Mouse (Mus musculus) yolk sac, embryonic 10.5 days (tissue): ENCODE results near the gene Rnf224.
"Not testable (repeated sequence)": the region's sequence is repeated elsewhere in the genome, so short reads cannot be mapped to it uniquely, and the experiment has no call there.

ENCODE experiments used
- DNase-seq: peaks from one replicate; pipeline ENCODE4 v3.0.0-alpha.2; 2017; ENCODE audit warnings: low spot score

Rnf224 gene

DNA sequence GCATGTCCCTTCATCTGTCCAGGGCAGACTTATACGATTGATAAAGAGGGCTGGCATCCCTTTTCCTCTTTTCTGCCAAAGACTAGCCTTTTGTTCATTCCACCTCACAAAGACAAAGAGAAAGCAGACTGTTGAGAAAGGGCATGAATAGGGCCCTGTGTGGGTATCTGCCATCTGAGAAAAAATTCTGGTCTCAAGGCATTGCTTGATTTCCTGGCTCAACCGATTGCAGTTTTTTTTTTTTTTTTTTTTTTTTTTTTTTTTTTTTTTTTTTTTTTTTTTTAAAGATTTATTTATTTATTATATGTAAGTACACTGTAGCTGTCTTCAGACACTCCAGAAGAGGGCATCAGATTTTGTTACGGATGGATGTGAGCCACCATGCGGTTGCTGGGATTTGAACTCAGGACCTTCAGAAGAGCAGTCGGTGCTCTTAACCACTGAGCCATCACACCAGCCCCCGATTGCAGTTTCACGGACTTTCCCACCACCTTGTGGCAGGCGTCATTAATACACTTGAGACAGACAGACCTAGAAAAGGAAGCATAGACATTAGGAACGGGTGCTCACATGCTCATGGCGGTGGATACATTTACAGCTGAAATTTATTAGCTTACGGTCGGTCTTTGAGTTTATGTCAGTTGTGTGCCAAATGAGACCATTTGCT, 20.0 kb upstream of the Rnf224 start:
- not testable (repeated sequence) for DNase-seq

DNA sequence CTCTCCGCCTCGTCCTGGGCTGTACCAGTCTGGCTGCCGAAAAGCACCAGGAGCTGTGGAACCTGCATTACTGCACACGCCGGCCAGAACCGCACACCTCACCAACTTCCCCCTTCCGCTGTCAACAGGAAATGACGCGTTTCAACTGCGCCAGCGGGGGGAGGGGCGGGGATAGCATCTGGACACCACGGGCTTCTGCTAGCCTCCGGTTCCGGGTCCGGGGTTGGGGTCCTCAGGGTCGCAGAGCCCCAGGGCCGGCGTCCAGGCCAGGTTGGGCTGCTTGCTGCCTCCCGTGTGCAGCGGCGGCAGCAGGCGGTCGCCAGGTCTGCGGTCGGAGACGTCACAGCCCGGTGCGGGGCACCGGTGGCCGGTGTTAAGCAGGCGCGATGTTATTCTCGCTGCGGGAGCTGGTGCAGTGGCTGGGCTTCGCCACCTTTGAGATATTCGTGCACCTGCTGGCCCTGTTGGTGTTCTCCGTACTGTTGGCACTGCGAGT, 18.7 kb upstream of the Rnf224 start, which contains the start of gene Tmem203:
TSS of gene Tmem203 (plus strand) at position 156 of the 496 bp plus-strand sequence.
- peak; percentile 92 for DNase-seq

DNA sequence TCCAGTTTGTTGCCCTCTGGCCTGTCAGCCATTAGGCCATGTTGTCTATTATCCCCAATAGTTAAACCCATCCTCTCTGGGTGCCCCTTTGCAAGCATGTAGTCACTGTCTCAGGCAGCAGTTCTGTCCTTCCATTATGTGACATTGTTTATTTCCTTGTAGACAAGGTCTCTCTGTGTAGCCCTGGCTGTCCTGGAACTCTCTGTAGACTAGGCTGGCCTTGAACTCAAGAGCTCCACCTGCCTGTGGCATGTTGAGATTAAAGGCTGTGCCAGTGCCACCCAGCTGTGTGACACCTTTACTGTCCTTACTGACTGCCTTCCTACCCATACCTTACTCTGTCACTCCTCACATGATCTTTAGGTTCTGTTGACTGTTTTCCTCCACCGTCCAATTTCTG, 15.7 kb upstream of the Rnf224 start:
- DNase-seq, result no peak

DNA sequence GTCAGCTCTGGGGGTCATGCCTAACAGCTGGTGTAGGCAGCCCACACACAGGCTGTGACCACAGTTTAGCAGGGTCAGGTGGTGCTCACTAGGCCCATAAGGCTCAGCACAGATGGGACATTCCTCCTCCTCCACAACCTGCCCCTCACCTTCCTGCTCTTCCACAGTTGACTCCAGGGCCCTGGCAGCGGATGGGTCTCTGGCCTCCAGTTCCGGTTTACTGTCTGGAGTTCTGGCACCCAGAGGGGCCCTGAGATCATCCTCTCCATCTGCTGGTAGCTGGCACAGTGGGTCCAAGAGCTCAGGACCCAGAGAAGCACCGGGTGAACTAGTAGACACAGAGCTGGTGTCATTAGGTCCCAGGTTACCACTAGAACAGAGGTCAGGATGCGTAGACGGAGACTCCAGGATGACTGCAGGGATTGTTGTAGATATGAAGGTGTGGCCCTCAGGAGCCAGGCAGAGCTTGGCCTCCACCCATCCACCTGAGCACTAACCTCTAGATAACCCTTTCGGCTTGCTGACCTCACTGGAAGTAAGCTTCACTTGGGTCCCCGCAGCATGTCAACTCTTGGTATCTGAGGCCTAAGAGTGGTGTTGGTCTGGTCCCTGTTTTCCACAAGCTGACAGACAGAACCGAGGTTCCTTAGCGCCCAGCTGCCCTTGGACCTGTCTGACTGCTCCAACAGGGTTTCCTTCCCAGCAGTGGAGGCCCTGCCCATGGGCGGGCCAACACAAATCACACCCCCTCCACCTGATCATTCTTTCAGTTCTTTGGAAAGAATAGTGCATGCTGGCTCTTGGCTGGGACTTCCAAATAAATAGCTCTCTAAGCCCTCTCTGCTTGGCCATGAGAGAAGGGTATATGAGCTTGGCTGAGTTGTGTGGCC, 9.8 kb upstream of the Rnf224 start, which contains the start of gene AL732309.1:
TSS of gene AL732309.1 (minus strand) at position 681 of the 890 bp plus-strand sequence.
- DNase-seq, result no peak

DNA sequence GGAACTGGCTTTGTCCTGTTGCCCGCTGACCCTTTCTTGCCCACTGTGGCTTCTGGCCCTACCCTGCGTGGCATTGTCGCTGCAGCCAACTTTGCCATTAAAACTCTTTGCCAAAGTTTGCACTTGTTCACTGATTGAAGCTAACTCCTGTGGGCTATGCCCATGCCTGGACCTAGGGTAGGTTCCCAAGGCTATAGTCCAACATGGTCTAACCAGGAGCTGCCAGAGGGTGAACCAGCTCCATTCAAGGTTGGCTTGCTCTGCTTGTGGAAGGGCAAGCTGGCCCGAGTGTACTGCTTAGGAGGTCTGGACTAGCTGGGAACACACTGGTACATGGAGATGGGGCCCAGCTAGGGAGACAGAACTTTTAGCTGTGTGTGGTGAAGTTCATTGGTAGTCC, 7.6 kb upstream of the Rnf224 start:
- no peak for DNase-seq

DNA sequence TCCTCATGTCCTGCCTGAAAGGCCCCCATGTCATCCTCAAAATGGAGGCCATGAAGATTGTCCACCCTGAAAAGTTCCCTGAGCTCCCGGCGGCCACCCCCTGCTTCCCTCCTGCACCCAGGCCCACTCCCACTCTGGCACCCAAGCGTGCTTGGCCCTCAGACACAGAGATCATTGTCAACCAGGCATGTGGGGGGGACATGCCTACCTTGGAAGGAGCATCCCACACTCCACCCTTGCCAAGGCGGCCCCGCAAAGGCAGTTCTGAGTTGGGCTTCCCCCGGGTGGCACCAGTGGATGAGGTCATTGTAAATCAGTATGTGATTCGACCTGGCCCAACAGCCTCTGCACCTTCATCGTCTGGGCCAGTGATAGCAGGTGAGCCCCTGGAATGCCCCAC, 6.8 kb upstream of the Rnf224 start:
- no peak for DNase-seq

DNA sequence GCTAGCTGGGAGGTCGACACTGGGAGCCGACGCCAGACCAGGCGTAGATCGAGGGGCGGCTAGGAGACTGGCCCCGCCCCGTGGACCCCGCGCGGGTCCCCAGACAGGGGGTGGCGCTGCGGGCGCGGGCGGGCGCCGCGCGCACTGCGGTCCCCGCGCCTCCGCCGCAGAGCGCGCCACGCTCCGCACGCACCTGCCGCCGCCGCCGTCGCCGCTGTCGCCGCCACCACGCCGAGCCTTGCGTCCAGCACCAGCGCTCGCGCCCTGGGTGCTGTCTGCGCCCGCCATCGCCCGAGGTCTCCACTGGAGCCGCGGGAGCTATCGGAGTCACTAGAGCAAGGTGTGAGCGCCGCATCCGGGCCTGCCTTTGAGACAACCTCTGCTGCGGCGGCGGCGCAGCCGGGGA, 5.5 kb upstream of the Rnf224 start, which contains the start of the genes Rnf208 and Cysrt1:
TSS of gene Rnf208 (plus strand) at position 155 of the 406 bp plus-strand sequence.
TSS of gene Cysrt1 (minus strand) at position 352 of the 406 bp plus-strand sequence.
- no peak for DNase-seq

DNA sequence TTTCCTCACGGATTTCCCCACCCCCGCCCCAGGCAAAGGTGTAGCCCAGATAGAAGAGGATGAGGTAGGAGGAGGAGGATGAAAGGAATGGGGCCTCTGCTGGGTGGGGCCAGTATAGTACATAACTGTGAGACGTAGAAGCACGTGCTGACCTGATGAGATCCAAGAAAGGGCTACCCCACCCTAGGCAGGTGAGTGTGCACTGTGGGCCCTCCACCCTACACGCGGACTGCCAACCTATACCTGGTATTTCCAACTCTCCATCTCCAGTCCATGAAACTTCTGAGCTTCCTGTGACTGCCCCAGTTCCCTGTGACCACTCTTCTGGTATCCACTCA, 4.8 kb upstream of the Rnf224 start:
- no peak for DNase-seq

DNA sequence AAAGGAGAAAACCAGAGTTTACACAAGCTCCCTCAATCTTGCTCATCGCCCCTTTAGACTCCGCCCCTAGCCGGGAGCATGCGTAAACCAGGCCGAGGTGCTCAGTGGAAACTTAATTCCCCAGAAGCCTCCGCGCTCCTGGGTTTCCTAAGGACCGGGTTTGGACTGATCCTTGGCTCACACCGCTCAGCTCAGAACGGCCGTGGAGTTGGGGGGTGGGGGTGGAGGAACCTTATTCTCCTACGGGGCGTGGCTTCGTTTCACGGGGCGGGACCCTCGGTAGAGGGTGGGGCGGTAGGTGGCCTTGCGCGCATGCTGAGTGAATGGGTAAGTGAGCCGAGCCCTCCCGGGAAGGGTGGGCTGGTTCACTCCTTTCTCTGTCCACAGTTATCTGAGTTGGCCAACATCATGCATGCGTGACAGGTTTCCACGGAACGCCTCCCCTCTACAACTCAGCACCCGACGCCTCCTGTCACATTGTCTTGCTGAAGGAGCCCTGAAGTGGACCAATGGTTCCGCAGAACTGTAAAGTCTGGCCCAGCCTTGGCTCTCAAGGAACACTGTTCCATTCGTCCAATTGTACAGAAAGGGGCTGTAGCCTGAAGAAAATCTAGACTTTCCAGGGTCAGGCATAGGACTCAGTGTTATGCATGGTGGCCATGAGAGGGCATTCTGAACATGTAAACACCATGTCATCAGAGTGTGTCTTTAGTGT, 4.3 kb upstream of the Rnf224 start:
- DNase-seq, result peak; percentile 89

DNA sequence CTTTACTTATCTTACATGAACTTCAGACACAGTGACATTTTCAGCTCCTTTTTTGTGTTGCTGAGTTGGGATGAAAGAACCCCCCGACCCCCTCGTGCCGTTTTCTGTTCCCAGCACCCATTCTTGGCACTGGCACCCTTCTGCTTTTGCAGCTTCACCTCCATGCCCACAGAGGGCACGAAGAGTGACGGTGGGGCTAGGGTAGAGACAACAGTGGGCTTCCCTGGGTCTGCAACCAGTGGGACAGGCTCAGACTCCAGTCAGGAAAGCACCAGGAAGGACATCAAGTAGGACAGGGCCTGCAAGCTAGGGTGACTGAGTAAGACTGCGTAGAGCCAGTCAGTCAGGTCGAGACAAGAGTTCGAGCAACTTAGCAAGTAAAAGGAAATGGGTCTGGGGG, 3.7 kb upstream of the Rnf224 start:
- no peak for DNase-seq

DNA sequence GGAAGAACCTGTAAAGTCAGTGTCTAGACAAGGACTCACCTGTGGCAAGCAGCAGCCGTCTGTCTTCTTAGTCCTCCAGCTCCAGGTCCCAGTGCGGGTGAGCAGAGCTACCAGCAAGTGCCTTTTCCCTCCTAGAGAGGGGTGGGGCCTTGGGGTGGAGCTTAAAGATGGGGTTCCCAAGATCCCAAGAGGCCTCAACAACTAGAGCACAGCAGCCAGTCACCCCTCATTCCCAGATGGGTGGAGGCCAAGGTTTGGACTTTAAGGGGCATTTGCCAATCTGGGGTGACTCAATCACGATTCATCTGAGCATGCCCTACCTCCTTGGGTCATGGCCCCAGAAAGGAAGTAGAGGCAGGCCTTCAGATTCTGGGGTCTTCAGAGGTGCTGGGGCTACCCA, 3.2 kb upstream of the Rnf224 start:
- no peak for DNase-seq

DNA sequence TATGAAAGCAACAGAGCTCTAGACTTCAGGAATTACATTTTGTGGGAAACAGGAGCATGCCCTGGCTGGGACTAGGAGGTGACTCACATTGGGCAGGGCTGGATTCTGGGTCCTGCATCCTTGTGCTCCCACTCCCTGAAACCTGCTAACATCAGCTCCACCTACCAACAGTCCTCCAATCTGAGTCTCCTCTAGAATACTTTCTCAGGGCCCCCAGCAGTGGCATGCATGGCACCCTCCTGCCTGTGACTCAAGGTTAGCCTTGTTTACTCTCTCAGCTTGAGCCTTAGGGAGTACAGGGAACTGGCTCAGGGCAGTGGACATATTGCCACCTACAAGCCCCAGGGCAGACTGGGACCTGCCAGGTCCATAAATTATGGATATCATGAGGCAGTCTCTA, 1.5 kb upstream of the Rnf224 start:
- no peak for DNase-seq

DNA sequence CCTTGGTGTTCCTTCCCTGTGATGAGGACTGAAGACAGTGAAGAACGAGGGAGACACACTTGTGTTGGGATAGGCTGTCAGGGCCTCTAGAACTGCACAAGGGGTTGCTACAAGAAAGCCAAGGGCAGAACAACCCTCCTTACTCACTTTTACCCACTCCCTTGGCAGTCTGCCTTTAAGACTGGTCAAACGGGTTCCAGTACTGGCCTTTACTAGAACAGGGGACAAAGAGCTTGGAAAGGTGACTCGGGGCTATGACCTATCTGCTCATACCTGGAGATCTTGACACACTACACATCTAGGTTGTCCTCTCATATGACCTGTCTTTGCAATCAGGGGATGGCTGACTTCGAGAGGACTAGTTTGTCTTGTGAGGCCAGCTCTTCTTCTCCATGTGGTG, 935 bp upstream of the Rnf224 start:
- no peak for DNase-seq

DNA sequence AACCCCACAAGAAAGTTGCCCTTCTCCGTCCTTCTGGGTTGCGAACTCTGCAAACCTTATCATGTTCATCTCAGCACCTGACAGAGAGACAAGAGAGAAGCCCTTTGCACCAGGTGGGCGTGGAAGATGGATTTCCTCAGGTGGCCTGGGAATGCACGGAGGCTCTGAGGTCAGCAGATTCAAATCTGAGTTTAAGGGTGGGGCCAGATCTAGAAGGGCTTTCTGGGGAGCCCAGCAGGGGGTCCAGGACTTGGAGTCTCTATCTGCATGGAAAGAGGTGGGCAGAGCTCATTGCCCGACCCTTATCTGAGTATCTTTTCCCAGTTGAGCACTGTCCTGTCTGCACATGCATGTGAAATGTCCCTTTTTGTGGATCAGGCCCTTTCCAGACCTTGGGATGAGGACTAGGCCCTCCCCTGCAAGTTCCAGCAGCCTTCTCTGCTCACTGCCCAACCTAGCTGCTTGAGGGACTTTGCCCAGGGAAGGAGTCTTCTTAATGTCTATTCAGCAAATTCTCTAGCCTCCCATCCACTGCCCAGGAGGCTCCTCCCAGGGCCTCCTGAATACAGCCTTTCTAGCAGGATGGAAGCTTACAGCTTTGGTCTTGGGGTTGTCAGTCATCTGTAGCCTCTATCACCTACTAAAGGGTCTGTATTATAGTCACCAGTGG, 1.9 kb downstream of the Rnf224 start:
- DNase-seq, result peak; percentile 92

DNA sequence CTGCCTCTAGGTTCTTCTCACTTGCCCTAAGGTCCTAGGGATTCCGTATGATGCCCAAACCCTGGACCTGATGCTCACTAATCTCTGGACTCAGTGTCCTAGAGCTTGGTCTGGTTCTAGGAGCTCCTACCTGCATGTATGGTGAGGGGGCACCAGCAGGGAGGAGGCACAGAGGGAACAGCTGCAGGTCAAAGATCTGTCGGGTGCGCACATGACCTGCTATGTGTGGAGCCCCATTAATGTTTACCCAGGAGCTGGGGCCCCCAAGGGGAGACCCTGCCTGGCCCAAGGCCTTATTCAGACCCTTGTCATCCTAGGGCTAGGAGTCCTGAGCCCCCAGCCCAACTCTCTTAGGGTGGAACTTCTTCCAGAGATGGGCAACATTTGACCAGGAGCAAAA, 2.5 kb downstream of the Rnf224 start, which contains the start of gene Slc34a3:
TSS of gene Slc34a3 (minus strand) at position 315 of the 400 bp plus-strand sequence.
- DNase-seq, result no peak

DNA sequence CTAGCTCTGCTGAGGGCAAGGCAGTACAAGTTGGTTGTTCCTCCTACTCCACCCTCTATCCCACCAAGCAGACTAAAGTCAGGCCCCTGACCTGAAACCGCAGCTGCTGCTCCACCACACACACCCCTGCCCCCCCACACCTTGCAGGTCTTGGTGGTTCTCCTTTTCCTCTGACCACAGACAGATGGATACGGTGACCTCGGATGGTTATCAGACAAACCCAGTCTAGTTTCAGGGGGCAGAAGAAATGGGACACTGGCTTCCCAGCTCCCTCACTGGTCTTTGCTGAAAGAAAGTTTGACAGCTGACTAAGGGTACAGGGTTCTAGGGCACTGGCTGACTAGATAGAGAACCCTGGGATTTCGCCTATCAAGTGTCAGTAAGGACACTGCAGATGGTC, 3.2 kb downstream of the Rnf224 start:
- no peak for DNase-seq

DNA sequence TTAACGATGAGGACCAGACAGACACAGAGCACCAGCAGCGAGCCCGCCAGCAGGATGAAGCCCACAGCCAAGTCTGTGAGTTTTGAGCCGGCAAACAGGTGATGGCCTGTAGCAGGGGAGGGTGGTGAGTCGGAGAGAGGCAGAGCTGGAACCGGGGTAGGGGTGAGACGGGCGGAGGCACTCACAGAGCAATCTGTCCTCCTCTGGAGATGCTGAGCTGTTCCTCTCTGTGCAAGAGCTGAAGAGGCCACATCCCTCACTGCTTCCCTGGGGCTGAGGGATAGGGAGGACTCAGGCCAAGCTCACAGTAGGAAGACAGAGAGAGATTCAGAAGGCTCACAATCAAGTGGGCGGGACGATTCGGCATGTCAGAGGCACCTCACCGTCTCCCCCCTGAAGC, 5.5 kb downstream of the Rnf224 start:
- DNase-seq, result no peak

DNA sequence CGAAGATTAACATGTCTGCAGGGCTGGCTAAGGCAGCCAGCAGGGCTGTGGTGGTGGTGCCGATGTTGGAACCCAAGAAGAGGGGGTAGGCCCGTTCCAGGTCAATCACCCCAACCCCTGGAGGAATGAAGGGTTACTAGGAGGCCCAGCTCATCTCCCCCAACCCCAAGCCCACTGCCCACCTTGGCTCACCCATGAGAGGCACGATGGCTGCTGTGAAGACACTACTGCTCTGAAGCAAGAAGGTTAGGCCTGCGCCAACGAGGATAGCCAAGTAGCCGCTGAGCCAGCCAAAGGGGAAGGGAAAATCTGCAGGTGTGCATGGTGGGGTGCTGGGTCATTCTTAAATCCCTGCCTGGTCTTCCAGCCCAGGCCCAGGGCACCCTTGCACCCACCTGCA, 6.0 kb downstream of the Rnf224 start:
- DNase-seq, result no peak

DNA sequence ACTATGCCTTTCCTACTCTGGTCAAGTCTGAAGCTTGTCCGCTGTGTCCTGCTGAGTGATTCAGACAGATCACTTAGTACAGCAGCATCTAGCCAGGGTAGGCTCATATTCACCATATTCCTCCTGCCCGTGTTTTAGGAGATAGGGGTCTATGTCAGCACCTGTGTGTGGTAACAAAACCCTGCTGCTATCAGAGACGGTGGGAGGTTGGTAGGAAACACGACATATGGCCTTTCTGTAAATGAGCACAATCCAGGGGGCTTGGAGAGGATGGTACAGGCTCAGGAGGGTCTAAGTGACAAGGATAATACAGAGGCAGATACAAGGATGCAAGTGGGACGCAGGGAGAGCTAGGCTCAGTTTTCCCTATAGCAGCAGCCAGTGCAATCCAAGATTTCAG, 7.0 kb downstream of the Rnf224 start:
- DNase-seq, result no peak

DNA sequence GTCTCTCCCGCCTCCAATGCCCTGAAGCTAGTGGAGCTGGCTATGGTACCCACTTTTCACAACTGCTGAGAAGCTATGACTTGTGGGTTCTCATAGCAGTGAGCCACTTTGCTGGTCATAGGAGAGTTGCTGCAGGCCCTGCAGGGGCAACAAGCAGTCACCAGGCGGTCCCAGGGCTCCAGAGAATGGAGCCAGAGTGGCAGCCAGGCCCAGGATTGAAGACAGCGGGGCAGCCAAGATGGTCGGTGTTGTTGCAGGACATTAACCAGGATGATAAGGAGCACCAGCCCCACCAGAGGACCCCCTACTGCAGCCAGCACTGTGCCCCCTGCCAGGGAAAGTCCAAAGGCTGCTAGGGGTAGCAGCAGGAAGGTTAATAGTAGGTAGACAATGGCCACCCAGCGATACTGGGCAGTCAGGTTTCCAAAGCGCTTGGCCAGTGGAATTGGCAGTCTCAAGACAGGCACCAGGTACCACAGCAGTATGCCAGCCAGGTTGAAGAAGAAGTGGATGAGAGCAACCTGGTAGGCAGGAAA, 7.5 kb downstream of the Rnf224 start:
- DNase-seq, result no peak

DNA sequence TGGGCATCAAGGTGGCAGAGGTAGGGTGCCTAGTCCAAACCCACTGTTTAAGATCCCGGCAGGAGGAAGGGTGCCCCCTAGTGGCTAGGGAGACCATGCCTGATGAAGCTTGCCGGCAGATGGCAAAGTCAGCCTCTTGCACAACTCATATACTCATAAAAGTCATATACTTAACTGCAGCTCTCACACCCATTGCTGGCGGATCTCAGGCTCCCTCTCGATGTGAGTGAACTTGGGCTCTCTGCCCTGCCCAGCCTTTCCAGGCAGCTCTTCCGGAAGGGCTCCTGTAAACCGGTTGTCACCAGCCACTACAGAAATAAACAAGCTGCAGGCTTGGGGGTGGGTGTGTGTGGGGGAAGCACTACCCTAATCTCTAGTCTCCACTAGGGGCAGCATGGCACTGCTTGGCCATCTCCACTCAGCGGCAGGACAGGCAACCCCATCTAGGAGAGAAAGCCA, 8.1 kb downstream of the Rnf224 start:
- peak; percentile 88 for DNase-seq
